Mouse (Mus musculus) neural tube, embryonic 12.5 days (tissue): ENCODE measurements at regions not wholly inside any gene's neighbourhood (a gene's known extent, or its start where the extent isn't known, plus 50 kb on each side); places are given as distances from the start of the nearest gene placed in this dataset.
A peak's percentile ranks its signal among the peaks of the same experiment; 100 is the strongest.

Experiments
- ATAC-seq: fragments of 200-750 bp; cut with Nextera tagmentation; 2 replicates; pipeline ENCODE4 v1.8.0; 2017; ENCODE audit warnings: low read depth, mild to moderate bottlenecking, moderate TSS enrichment, moderate library complexity; ENCODE audit not compliant: low FRiP score
- H3K27ac ChIP-seq: fragments of 300-500 bp; sonication (generic); 2 replicates; pipeline ENCODE4 v1.5.1; 2016
- H3K27me3 ChIP-seq: fragments of 300-500 bp; sonication (generic); replicated peaks from 2 replicates; pipeline ENCODE4 v1.6.1; 2016; ENCODE audit warnings: mild to moderate bottlenecking
- H3K36me3 ChIP-seq: fragments of 300-500 bp; sonication (generic); 2 replicates; pipeline ENCODE4 v1.6.1; 2016; ENCODE audit warnings: mild to moderate bottlenecking
- H3K4me1 ChIP-seq: fragments of 300-500 bp; sonication (generic); 2 replicates; pipeline ENCODE4 v1.6.1; 2016
- H3K4me2 ChIP-seq: fragments of 300-500 bp; sonication (generic); replicated peaks from 2 replicates; pipeline ENCODE4 v1.6.1; 2016; ENCODE audit warnings: mild to moderate bottlenecking
- H3K4me3 ChIP-seq: fragments of 300-500 bp; sonication (generic); 2 replicates; pipeline ENCODE4 v1.5.1; 2016
- H3K9ac ChIP-seq: fragments of 300-500 bp; sonication (generic); 2 replicates; pipeline ENCODE4 v1.6.1; 2016; ENCODE audit warnings: mild to moderate bottlenecking
- H3K9me3 ChIP-seq: fragments of 300-500 bp; sonication (generic); 2 replicates; pipeline ENCODE4 v1.6.1; 2016; ENCODE audit warnings: mild to moderate bottlenecking
- WGBS: fragments of 180-500 bp; shearing (Covaris S2); methylation state at CpG from one replicate; pipeline ENCODE4 v1.1.7; 2016; 5-methylcytosine and 5-hydroxymethylcytosine counted together

- no peak for ATAC-seq
- H3K27me3 ChIP-seq, result no peaks in the 10 kb centered on the region
- H3K4me3 ChIP-seq, result no peak overlapping the region
- peaks cover 7% of the 10 kb centered on the region; the same call in 1 of the 2 replicates for H3K4me1 ChIP-seq
- no peak overlapping the region for H3K9ac ChIP-seq
- H3K27ac ChIP-seq, result no peak overlapping the region
- no peaks in the 10 kb centered on the region for H3K9me3 ChIP-seq
- 79% methylated on average over 6 of the region's 6 CpGs for WGBS
- no peak overlapping the region for H3K4me2 ChIP-seq
- H3K36me3 ChIP-seq, result no peaks in the 10 kb centered on the region
These were observed 123.3 kb downstream of the Psat1 start for GRCm38 (mm10) chr19:15823688-15824371.

- no peak overlapping the region for H3K27ac ChIP-seq
- H3K4me3 ChIP-seq, result no peak overlapping the region
- ATAC-seq, result no peak
- no peaks in the 10 kb centered on the region for H3K36me3 ChIP-seq
- no peaks in the 10 kb centered on the region for H3K9me3 ChIP-seq
- no peak overlapping the region for H3K9ac ChIP-seq
- no peaks in the 10 kb centered on the region for H3K27me3 ChIP-seq
- 46% methylated on average over 7 of the region's 7 CpGs for WGBS
- no peaks in the 10 kb centered on the region for H3K4me1 ChIP-seq
- no peak overlapping the region for H3K4me2 ChIP-seq
These were observed 127.1 kb downstream of the Psat1 start for GRCm38 (mm10) chr19:15820020-15820419.

GRCm38 (mm10) chr19:15815166-15815565, 132.0 kb downstream of the Psat1 start:
- no peaks in the 10 kb centered on the region for H3K9me3 ChIP-seq
- H3K36me3 ChIP-seq, result no peaks in the 10 kb centered on the region
- no peak overlapping the region for H3K27ac ChIP-seq
- no peak overlapping the region for H3K4me2 ChIP-seq
- 79% methylated on average over 6 of the region's 6 CpGs for WGBS
- ATAC-seq, result no peak
- no peaks in the 10 kb centered on the region for H3K4me1 ChIP-seq
- H3K27me3 ChIP-seq, result no peaks in the 10 kb centered on the region
- H3K4me3 ChIP-seq, result no peak overlapping the region
- H3K9ac ChIP-seq, result no peak overlapping the region

- Histone ChIP-seq H3K4me1 (no peaks in the 10 kb centered on the region), H3K27ac (no peak overlapping the region), H3K9me3 (no peaks in the 10 kb centered on the region), H3K9ac (no peak overlapping the region), H3K36me3 (no peaks in the 10 kb centered on the region), H3K4me3 (no peak overlapping the region), H3K27me3 (0 out of 2 replicates have a peak, but pooled peaks cover 2% of the 10 kb centered on the region), H3K4me2 (no peak overlapping the region)
- ATAC-seq, result no peak
- 88% methylated on average over 5 of the region's 5 CpGs for WGBS
These were observed 138.1 kb downstream of the Psat1 start for GRCm38 (mm10) chr19:15809008-15809407.

GRCm38 (mm10) chr19:15807681-15808080, 139.5 kb downstream of the Psat1 start:
- 0 out of 2 replicates have a peak, but pooled peaks cover 7% of the 10 kb centered on the region for H3K4me1 ChIP-seq
- H3K27me3 ChIP-seq, result 0 out of 2 replicates have a peak, but pooled peaks cover 2% of the 10 kb centered on the region
- H3K4me3 ChIP-seq, result no peak overlapping the region
- no peak overlapping the region for H3K9ac ChIP-seq
- H3K4me2 ChIP-seq, result no peak overlapping the region
- 92% methylated on average over 2 of the region's 2 CpGs for WGBS
- no peak overlapping the region for H3K27ac ChIP-seq
- H3K9me3 ChIP-seq, result no peaks in the 10 kb centered on the region
- no peaks in the 10 kb centered on the region for H3K36me3 ChIP-seq
- ATAC-seq, result no peak

- H3K27ac ChIP-seq, result no peak overlapping the region
- no peaks in the 10 kb centered on the region for H3K9me3 ChIP-seq
- no peaks in the 10 kb centered on the region for H3K36me3 ChIP-seq
- H3K4me2 ChIP-seq, result no peak overlapping the region; the same call in 1 of the 2 replicates
- no peak for ATAC-seq
- no peak overlapping the region for H3K4me3 ChIP-seq
- H3K9ac ChIP-seq, result no peak overlapping the region
- 0 out of 2 replicates have a peak, but pooled peaks cover 2% of the 10 kb centered on the region for H3K27me3 ChIP-seq
- WGBS, result 27% methylated on average over 8 of the region's 8 CpGs
- peaks cover 17% of the 10 kb centered on the region; the same call in 1 of the 2 replicates for H3K4me1 ChIP-seq
These were observed 143.8 kb downstream of the Psat1 start for GRCm38 (mm10) chr19:15803131-15803889.

- Histone ChIP-seq H3K9ac (no peak overlapping the region), H3K9me3 (no peaks in the 10 kb centered on the region), H3K27me3 (0 out of 2 replicates have a peak, but pooled peaks cover 2% of the 10 kb centered on the region), H3K4me2 (no peak overlapping the region), H3K27ac (no peak overlapping the region), H3K36me3 (no peaks in the 10 kb centered on the region), H3K4me3 (no peak overlapping the region), H3K4me1 (peaks cover 17% of the 10 kb centered on the region; the same call in 1 of the 2 replicates)
- WGBS, result 62% methylated on average over 5 of the region's 5 CpGs
- ATAC-seq, result no peak
These were observed 144.5 kb downstream of the Psat1 start for GRCm38 (mm10) chr19:15802641-15803040.

GRCm38 (mm10) chr19:15801811-15802486, 145.2 kb downstream of the Psat1 start:
- peak overlapping the region; percentile 57; the same call in 1 of the 2 replicates for H3K27ac ChIP-seq
- ATAC-seq, result peak; percentile 89
- 5% methylated on average over 17 of the region's 17 CpGs for WGBS
- peak overlapping the region; percentile 33; the same call in 1 of the 2 replicates for H3K9ac ChIP-seq
- peak overlapping the region; percentile 63 for H3K4me2 ChIP-seq
- no peaks in the 10 kb centered on the region for H3K9me3 ChIP-seq
- peaks cover 17% of the 10 kb centered on the region; the same call in 1 of the 2 replicates for H3K4me1 ChIP-seq
- H3K4me3 ChIP-seq, result peak overlapping the region; percentile 23
- no peaks in the 10 kb centered on the region for H3K36me3 ChIP-seq
- H3K27me3 ChIP-seq, result 0 out of 2 replicates have a peak, but pooled peaks cover 2% of the 10 kb centered on the region

- H3K4me1 ChIP-seq, result peaks cover 17% of the 10 kb centered on the region; the same call in 1 of the 2 replicates
These were observed 146.1 kb downstream of the Psat1 start for GRCm38 (mm10) chr19:15800856-15801706.

GRCm38 (mm10) chr19:15796466-15796865, 150.7 kb downstream of the Psat1 start:
- WGBS, result 38% methylated on average over 4 of the region's 4 CpGs
- H3K9me3 ChIP-seq, result no peaks in the 10 kb centered on the region
- ATAC-seq, result no peak
- H3K27me3 ChIP-seq, result no peaks in the 10 kb centered on the region
- no peak overlapping the region for H3K4me3 ChIP-seq
- no peak overlapping the region for H3K4me2 ChIP-seq
- no peak overlapping the region for H3K9ac ChIP-seq
- no peak overlapping the region for H3K27ac ChIP-seq
- H3K4me1 ChIP-seq, result peaks cover 14% of the 10 kb centered on the region; the same call in 1 of the 2 replicates
- H3K36me3 ChIP-seq, result no peaks in the 10 kb centered on the region

More at GRCm38 (mm10) chr19:15800856-15801706, 146.1 kb downstream of the Psat1 start:
- H3K36me3 ChIP-seq, result no peaks in the 10 kb centered on the region
- WGBS, result 17% methylated on average over 16 of the region's 16 CpGs
- H3K27me3 ChIP-seq, result 0 out of 2 replicates have a peak, but pooled peaks cover 2% of the 10 kb centered on the region
- peak overlapping the region; percentile 23 for H3K4me3 ChIP-seq
- H3K9ac ChIP-seq, result peak overlapping the region; percentile 33; the same call in 1 of the 2 replicates
- H3K9me3 ChIP-seq, result no peaks in the 10 kb centered on the region
- peak overlapping the region; percentile 57 for H3K27ac ChIP-seq
- H3K4me2 ChIP-seq, result peak overlapping the region; percentile 63
- ATAC-seq, result peak; percentile 87

- no peak overlapping the region for H3K4me2 ChIP-seq
- 0 out of 2 replicates have a peak, but pooled peaks have one; percentile 48 for ATAC-seq
- H3K27me3 ChIP-seq, result no peaks in the 10 kb centered on the region
These were observed 155.2 kb downstream of the Psat1 start for GRCm38 (mm10) chr19:15791942-15792341.

More at GRCm38 (mm10) chr19:15791942-15792341, 155.2 kb downstream of the Psat1 start:
- H3K36me3 ChIP-seq, result no peaks in the 10 kb centered on the region
- no peak overlapping the region for H3K27ac ChIP-seq
- 52% methylated on average over 4 of the region's 4 CpGs for WGBS
- H3K9me3 ChIP-seq, result no peaks in the 10 kb centered on the region
- no peak overlapping the region for H3K4me3 ChIP-seq
- no peak overlapping the region for H3K9ac ChIP-seq
- H3K4me1 ChIP-seq, result peaks cover 13% of the 10 kb centered on the region
